Mouse (Mus musculus) heart, adult 2 months (tissue): Measurements from ENCODE around the gene Ttc12. TPM values are rescaled to one million over a fixed set of nuclear protein-coding genes. Genes with fewer than 3 reads are reported as not detected.

Experiments
- DNase-seq, 2 experiments: peaks; one replicate each; pipeline ENCODE4 v3.0.0; 2021
- H3K27ac ChIP-seq: fragments of 200-600 bp; 2 replicates; pipeline ENCODE4 v1.8.1; 2022
- H3K27me3 ChIP-seq: fragments of 200-500 bp; 2 replicates; pipeline ENCODE4 v1.6.1; 2012; ENCODE audit warnings: mild to moderate bottlenecking, low read length, inconsistent platforms, mixed read lengths; ENCODE audit not compliant: control insufficient read depth, insufficient read depth
- H3K36me3 ChIP-seq: fragments of 200-500 bp; 2 replicates; pipeline ENCODE4 v1.6.1; 2012; ENCODE audit warnings: low read length, inconsistent platforms; ENCODE audit not compliant: control insufficient read depth, insufficient read depth
- H3K4me1 ChIP-seq: fragments of 200-500 bp; 2 replicates; pipeline ENCODE4 v1.6.1; 2011; ENCODE audit warnings: low read length; ENCODE audit not compliant: control insufficient read depth, insufficient read depth
- H3K4me3 ChIP-seq: fragments of 200-600 bp; 2 replicates; pipeline ENCODE4 v1.8.1; 2022
- H3K79me2 ChIP-seq: fragments of 200-500 bp; replicated peaks from 2 replicates; pipeline ENCODE4 v1.6.1; 2012; ENCODE audit warnings: mild to moderate bottlenecking, inconsistent platforms, low read length, moderate library complexity, mixed read lengths; ENCODE audit not compliant: control insufficient read depth, insufficient read depth
- H3K9ac ChIP-seq: fragments of 200-500 bp; 2 replicates; pipeline ENCODE4 v1.6.1; 2012; ENCODE audit warnings: low read depth, mild to moderate bottlenecking, control low read depth, inconsistent platforms, low read length, mixed read lengths
- CTCF ChIP-seq: fragments of 200-600 bp; IDR thresholded peaks from 2 replicates; pipeline ENCODE4 v1.8.1; 2022; ENCODE audit warnings: antibody characterized with exemption, mild to moderate bottlenecking, moderate library complexity
- EP300 ChIP-seq: fragments of 200-500 bp; IDR thresholded peaks from 2 replicates; pipeline ENCODE4 v1.6.1; 2011; ENCODE audit warnings: low read depth, low read length, control low read depth; ENCODE audit not compliant: insufficient read depth
- POLR2A ChIP-seq: fragments of 200-500 bp; IDR thresholded peaks from 2 replicates; pipeline ENCODE4 v1.6.1; 2011; ENCODE audit warnings: mild to moderate bottlenecking, low read depth, low read length, control low read depth; ENCODE audit not compliant: insufficient read depth
- WGBS: fragments of 180-500 bp; shearing (Covaris S2); methylation state at CpG from one replicate; pipeline ENCODE4 v1.1.7; 2018; 5-methylcytosine and 5-hydroxymethylcytosine counted together
- intact Hi-C: fragments of 180-260 bp; cut with DNase I; formaldehyde crosslinking; loops from one replicate; pipeline ENCODE4 v1.15.1; 2025
- polyA plus RNA-seq: library from polyadenylated mRNA; depleted of rRNA; stranded (reverse); fragments of >200 nt; gene quantifications from 2 replicates; pipeline ENCODE4 v1.2.3, GENCODE M21; 2012
- total RNA-seq, 2 experiments: library from RNA; stranded (reverse); gene quantifications; 2 replicates each; pipeline ENCODE4 v1.2.3; 2021

Ttc12 gene
- total and polyA plus RNA-seq, 3 experiments: 8.9 to 10.6 (median 9.5) TPM

DNA sequence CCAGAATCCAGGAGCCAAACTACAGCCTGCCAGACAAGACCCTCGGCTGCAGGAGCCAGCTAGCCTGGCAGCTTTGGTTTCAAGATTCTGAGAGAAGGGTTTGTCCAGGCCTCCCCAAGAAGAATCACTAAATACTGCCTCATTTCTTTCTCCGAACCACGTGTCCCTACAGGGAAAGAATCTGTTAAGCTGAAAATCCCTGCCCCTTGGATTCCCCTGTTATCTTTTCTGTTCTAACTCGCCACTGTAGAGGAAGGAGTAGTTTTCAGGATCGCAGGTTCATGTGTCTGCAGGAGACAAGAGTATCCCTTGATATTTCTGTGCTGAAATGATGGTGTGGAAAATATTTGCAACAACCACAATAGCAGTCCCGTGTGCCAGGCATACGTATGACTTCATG, 2.2 kb upstream of the Ttc12 start:
- TF ChIP-seq EP300 (no peak), CTCF (no peak), POLR2A (no peak)
- Histone ChIP-seq H3K79me2 (no peaks in the 10 kb centered on the region), H3K9ac (no peak overlapping the region), H3K27ac (no peak overlapping the region), H3K4me1 (peaks cover 3% of the 10 kb centered on the region), H3K4me3 (no peak overlapping the region), H3K27me3 (no peaks in the 10 kb centered on the region), H3K36me3 (no peaks in the 10 kb centered on the region)
- no peak for DNase-seq
- WGBS: 74% methylated on average over 7 of the region's 7 CpGs
- intact Hi-C loops: no loop called here

DNA sequence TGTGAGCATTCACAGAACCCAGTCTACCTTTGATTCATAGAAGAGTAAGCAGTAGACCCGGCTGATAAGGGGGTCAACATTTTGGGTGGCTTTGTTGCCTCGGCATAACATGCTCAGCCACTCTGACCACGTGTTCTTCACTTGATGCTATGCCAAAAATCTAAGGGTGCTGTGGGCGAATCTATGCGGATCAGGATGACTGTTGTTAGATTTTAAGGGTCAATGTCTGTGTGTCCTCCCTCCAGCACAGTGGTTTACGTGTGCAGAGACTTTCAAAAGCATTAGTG, 1.6 kb upstream of the Ttc12 start:
- Histone ChIP-seq H3K4me1 (peaks cover 3% of the 10 kb centered on the region), H3K79me2 (no peaks in the 10 kb centered on the region), H3K27ac (no peak overlapping the region), H3K36me3 (no peaks in the 10 kb centered on the region), H3K9ac (no peak overlapping the region), H3K4me3 (no peak overlapping the region), H3K27me3 (no peaks in the 10 kb centered on the region)
- no peak for DNase-seq
- intact Hi-C loops: no loop called here
- TF ChIP-seq EP300 (no peak), POLR2A (no peak), CTCF (no peak)
- WGBS: 83% methylated on average over 6 of the region's 6 CpGs

DNA sequence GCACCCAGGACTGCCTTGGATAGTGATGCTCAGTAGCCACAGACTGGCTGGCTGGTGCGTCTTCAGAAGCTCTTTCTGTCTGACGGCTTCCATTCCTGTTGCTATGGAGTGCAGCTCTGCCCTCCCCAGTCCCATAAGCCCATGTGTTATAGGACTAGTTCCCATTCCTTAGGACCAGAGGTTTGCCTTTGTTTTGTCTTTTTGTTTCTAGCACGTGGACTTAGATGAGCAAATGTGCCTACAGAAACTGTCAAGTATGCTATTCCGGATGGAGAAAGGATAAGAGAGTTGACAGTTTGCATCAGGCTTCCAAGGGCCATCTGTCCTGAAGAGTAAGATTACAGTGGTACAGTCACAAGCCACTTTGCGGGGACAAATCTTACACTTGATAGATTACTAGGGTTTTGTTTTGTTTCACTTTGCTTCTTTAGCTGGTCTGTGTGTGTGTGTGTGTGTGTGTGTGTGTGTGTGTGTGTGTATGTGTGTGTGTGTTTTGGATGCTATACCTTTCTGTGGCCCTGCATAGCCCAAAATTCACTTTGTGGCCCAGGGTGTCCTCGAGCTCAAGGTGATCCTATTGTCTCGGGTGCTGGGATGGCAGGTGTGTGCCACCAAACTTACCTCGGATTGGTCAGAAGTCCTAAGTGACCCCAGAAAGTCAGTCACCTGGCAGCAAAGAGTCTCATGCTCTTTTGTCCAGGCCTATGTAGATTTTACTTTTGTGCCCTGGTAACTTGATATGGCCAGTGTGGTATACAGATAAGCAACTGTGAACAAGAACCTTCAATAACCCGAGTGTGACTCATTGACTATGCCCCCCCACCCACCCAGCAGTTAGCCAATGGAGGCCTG, 1.0 kb upstream of the Ttc12 start:
- intact Hi-C loops: no loop called here
- no peak overlapping the region for H3K4me3 ChIP-seq
- no peaks in the 10 kb centered on the region for H3K79me2 ChIP-seq
- no peaks in the 10 kb centered on the region for H3K36me3 ChIP-seq
- TF ChIP-seq POLR2A (no peak), CTCF (no peak), EP300 (no peak)
- H3K27ac ChIP-seq: no peak overlapping the region
- no peaks in the 10 kb centered on the region for H3K27me3 ChIP-seq
- H3K9ac ChIP-seq: no peak overlapping the region
- peaks cover 3% of the 10 kb centered on the region for H3K4me1 ChIP-seq
- WGBS: 66% methylated on average over 9 of the region's 9 CpGs
- DNase-seq: no peak

DNA sequence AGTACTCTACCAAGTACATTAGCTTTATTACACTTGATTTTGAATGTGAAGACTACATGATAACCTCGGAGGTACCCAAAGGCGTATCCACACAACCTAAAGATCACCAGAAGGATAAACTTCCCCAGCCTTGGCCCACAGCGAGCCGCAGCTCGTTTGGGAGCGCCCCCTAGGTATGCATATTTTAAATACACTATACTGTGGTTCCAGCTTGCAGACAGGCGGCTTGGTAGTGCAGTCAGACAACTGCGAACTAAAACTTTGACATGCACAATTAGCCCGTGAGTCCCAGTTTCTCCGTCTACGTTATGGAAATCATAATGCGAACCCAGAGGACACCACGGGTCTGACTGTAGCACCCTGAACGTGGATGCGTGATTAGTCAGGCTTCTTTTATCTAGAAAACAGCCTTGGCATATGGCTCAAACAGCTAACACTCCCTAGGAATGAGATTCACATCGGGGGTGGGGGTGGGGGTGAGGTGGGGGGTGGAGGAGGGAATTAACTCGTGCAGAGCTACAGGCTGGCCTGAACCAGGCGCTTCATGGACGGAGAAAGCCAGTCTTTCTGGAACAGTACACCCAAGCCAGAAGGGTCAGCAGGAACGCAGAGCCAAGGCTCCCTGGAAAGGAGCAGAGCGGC, 654 bp downstream of the Ttc12 start:
- Histone ChIP-seq H3K4me1 (peaks cover 3% of the 10 kb centered on the region), H3K79me2 (no peaks in the 10 kb centered on the region), H3K27me3 (no peaks in the 10 kb centered on the region), H3K36me3 (no peaks in the 10 kb centered on the region), H3K4me3 (peak overlapping the region; percentile 89), H3K9ac (peak overlapping the region; percentile 65), H3K27ac (peak overlapping the region; percentile 64)
- intact Hi-C loops: no loop called here
- peak; percentile 36 to 39 for DNase-seq
- TF ChIP-seq CTCF (peak; percentile 80), POLR2A (no peak)
- 2% methylated on average over 21 of the region's 21 CpGs for WGBS

DNA sequence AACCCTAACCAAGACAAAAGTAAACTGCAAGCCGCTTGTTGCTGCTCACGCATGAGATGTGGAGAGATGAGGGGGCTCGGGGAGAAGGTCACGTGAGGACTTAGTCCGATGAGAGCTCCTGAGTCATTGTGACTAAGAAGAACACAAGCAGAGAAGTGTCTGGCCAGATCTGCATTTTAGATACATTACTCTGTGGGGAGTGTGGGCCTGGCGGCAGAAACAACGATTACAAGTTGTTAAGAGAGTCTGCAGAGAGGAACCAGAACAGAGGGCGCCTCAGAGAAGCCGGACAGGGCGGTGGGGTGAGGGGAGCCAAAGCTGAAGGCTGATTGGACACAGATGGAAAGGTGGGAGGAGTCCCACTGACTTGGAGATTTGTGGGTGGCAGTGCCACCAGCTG, 2.7 kb downstream of the Ttc12 start:
- no peak for DNase-seq

DNA sequence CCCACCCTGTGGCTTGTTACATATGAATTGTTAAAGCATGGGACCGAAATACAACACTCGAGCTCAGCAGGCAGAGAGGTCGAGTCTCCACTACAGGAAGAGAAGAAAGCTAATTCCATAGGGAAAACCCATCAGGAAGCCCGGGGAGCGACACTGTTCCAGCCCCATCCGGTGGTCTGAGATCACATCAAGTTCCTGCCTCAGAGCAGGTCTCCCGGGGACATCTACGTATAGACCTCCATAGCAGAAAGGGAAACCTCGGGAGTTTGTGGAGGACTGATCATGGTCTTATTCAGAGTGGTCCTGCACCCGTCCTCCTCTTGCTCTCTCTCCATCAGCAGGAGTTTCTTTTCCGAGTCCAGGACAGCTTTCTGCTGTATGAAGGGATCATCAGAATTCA, 13.9 kb downstream of the Ttc12 start:
- H3K4me3 ChIP-seq: no peak overlapping the region
- TF ChIP-seq POLR2A: no peak
- no peak for TF ChIP-seq EP300
- no peak for TF ChIP-seq CTCF
- no peaks in the 10 kb centered on the region for H3K36me3 ChIP-seq
- H3K27ac ChIP-seq: no peak overlapping the region
- WGBS: 43% methylated on average over 11 of the region's 11 CpGs
- no peak overlapping the region for H3K9ac ChIP-seq
- H3K79me2 ChIP-seq: no peaks in the 10 kb centered on the region
- H3K27me3 ChIP-seq: no peaks in the 10 kb centered on the region
- no peaks in the 10 kb centered on the region for H3K4me1 ChIP-seq
- intact Hi-C loops: no loop called here
- DNase-seq: no peak

More for the DNA sequence above, 2.7 kb downstream of the Ttc12 start:
- Histone ChIP-seq H3K4me3 (no peak overlapping the region), H3K27ac (no peak overlapping the region), H3K9ac (no peak overlapping the region), H3K79me2 (no peaks in the 10 kb centered on the region), H3K27me3 (no peaks in the 10 kb centered on the region), H3K36me3 (no peaks in the 10 kb centered on the region), H3K4me1 (no peaks in the 10 kb centered on the region; the same call in none of the 2 replicates)
- TF ChIP-seq POLR2A: no peak
- no peak for TF ChIP-seq CTCF
- TF ChIP-seq EP300: no peak
- whole genome bisulfite sequencing: 56% methylated on average over 10 of the region's 10 CpGs
- intact Hi-C loops: loop anchor here (5.0 kb wide), 1 partner anchor 96 kb away; no protein-coding TSS in a partner anchor
